Mouse (Mus musculus) bone marrow macrophage, adult 2 months (primary cell): ENCODE data around the gene Rbms3. TPM values are rescaled to one million over a fixed set of nuclear protein-coding genes. Genes with fewer than 3 reads are reported as not detected.

Experiments used
- H3K27ac ChIP-seq: 2 replicates; pipeline ENCODE4 v1.5.1; 2012; ENCODE audit warnings: low read depth, low read length; ENCODE audit not compliant: insufficient read depth
- H3K4me1 ChIP-seq: 2 replicates; pipeline ENCODE4 v1.6.1; 2012; ENCODE audit warnings: low read length; ENCODE audit not compliant: control insufficient read depth, insufficient read depth
- H3K4me3 ChIP-seq: 2 replicates; pipeline ENCODE4 v1.5.1; 2012; ENCODE audit warnings: mild to moderate bottlenecking, low read length, moderate library complexity; ENCODE audit not compliant: insufficient read depth
- CTCF ChIP-seq: IDR thresholded peaks from 2 replicates; pipeline ENCODE4 v1.5.1; 2012; ENCODE audit warnings: low read depth, mild to moderate bottlenecking, low read length, moderate library complexity
- POLR2A ChIP-seq: IDR thresholded peaks from 2 replicates; pipeline ENCODE4 v1.6.1; 2012; ENCODE audit warnings: mild to moderate bottlenecking, low read depth, low read length, borderline replicate concordance
- polyA plus RNA-seq: library from polyadenylated mRNA; stranded (reverse); fragments of >200 nt; gene quantifications from 2 replicates; pipeline ENCODE4 v1.2.4, GENCODE M21; 2012; ENCODE audit not compliant: missing spikeins, insufficient read depth, insufficient read length

Gene Rbms3
- polyA plus RNA-seq, 1 experiment = 0.13 TPM

DNA sequence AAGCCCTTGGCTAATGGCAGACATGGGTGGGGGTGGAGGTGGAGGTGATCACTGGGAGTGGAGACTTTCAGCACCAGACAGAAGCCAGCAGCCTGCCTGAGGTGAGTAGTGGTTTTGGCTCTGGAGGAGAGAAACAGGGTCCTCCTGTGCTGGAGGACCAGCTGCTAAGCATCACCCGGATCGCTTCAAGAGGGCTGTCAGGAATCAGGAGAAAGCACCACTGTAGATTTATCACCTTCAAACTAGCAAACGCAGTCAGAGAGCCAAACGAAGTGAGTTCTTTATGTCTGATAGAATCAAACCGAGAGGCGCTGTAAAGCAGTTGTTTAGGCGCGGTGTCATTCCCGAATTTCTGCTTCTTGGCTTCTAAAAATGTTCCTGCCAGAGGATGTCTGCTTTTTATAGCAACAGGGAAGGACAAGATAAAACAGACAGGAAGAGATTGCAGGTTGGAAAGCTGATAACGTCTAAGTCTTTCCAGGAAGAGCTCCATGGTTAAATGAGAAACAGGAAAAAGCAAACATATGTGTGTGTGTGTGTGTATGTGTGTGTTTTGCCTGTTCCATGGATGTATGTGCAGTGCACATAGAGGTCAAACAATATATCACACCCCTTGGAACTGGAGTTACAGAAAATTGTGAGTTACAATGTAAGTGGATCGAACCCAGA is 928.1 kb downstream of the Rbms3 start:
- Histone ChIP-seq H3K4me3 (no peak overlapping the region), H3K4me1 (no peaks in the 10 kb centered on the region), H3K27ac (no peak overlapping the region)
- TF ChIP-seq POLR2A = no peak
- TF ChIP-seq CTCF = no peak

- TF ChIP-seq CTCF (no peak), POLR2A (no peak)
- Histone ChIP-seq H3K4me1 (no peaks in the 10 kb centered on the region), H3K27ac (no peak overlapping the region), H3K4me3 (no peak overlapping the region)
Observed at GRCm38 (mm10) chr9:116688615-116689014, 941.1 kb downstream of the Rbms3 start.

GRCm38 (mm10) chr9:116677142-116677541 is 952.6 kb downstream of the Rbms3 start:
- Histone ChIP-seq H3K4me1 (no peaks in the 10 kb centered on the region), H3K27ac (no peak overlapping the region), H3K4me3 (no peak overlapping the region)
- TF ChIP-seq POLR2A = no peak
- no peak for TF ChIP-seq CTCF

- no peak overlapping the region for H3K27ac ChIP-seq
- no peak for TF ChIP-seq CTCF
- TF ChIP-seq POLR2A = no peak
- no peak overlapping the region for H3K4me3 ChIP-seq
- no peaks in the 10 kb centered on the region for H3K4me1 ChIP-seq
Observed at GRCm38 (mm10) chr9:116676445-116676844, 953.3 kb downstream of the Rbms3 start.

DNA sequence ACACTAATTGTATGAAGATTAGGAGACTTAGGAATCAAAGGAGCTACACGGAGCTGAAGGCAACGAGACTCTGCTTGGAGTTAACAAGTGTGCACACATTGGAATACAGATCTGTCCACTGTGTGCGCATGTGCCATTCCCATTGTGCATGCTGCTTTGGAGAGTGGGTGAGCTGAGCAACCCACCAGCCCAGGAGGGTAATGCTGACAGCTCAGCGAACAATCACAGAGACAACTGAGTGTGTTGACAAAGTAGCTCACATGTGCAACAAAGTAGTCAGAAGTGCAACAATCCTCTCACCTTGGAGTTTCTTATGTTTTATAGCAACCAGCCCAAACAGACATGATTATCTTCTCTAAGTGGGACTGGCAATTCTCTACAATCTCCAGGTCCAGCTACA is 955.5 kb downstream of the Rbms3 start:
- TF ChIP-seq CTCF (no peak), POLR2A (no peak)
- H3K4me3 ChIP-seq = no peak overlapping the region
- H3K27ac ChIP-seq = no peak overlapping the region
- no peaks in the 10 kb centered on the region for H3K4me1 ChIP-seq

GRCm38 (mm10) chr9:116661026-116661425 is 968.7 kb downstream of the Rbms3 start:
- TF ChIP-seq CTCF = no peak
- TF ChIP-seq POLR2A = no peak
- no peak overlapping the region for H3K4me3 ChIP-seq
- H3K27ac ChIP-seq = no peak overlapping the region

GRCm38 (mm10) chr9:116659936-116660335 is 969.8 kb downstream of the Rbms3 start:
- no peak overlapping the region for H3K27ac ChIP-seq
- H3K4me3 ChIP-seq = no peak overlapping the region
- TF ChIP-seq CTCF (no peak), POLR2A (no peak)
- no peaks in the 10 kb centered on the region for H3K4me1 ChIP-seq

More at GRCm38 (mm10) chr9:116661026-116661425, 968.7 kb downstream of the Rbms3 start:
- no peaks in the 10 kb centered on the region for H3K4me1 ChIP-seq

- H3K27ac ChIP-seq = no peak overlapping the region
- TF ChIP-seq CTCF = no peak
- no peak for TF ChIP-seq POLR2A
- no peak overlapping the region for H3K4me3 ChIP-seq
- no peaks in the 10 kb centered on the region for H3K4me1 ChIP-seq
Observed at GRCm38 (mm10) chr9:116657141-116657540, 972.6 kb downstream of the Rbms3 start.

GRCm38 (mm10) chr9:116651414-116651813 is 978.3 kb downstream of the Rbms3 start:
- Histone ChIP-seq H3K27ac (no peak overlapping the region), H3K4me3 (no peak overlapping the region)
- TF ChIP-seq CTCF (no peak), POLR2A (no peak)

DNA sequence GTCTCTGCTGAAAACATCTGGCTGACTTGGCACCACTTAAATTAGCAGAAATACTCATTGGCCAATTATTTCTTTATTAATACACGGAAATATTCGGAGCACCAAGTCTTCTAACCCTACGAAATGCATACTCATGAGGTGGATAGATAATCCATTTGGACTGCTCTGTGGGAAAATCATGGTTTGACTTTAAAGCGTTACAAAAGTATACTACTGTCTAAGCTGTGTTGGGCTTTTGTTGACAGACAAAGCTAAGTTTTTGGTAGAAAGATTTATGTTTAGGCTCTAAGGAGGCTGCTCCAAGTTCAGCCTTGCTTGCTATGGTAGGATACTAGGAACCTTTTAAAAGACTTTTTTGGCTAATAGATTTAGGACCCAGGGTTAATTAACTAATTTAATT is 979.8 kb downstream of the Rbms3 start:
- TF ChIP-seq CTCF = no peak
- no peak for TF ChIP-seq POLR2A
- no peaks in the 10 kb centered on the region for H3K4me1 ChIP-seq
- H3K27ac ChIP-seq = no peak overlapping the region
- no peak overlapping the region for H3K4me3 ChIP-seq

More at GRCm38 (mm10) chr9:116651414-116651813, 978.3 kb downstream of the Rbms3 start:
- H3K4me1 ChIP-seq = no peaks in the 10 kb centered on the region
